Mouse (Mus musculus): Measurements from ENCODE around the gene Rnase11. TPM values are rescaled to one million over a fixed set of nuclear protein-coding genes. Genes with fewer than 3 reads are reported as not detected.
"Not testable (repeated sequence)": the region's sequence is repeated elsewhere in the genome, so short reads cannot be mapped to it uniquely, and the experiment has no call there.

Gene Rnase11
- total RNA-seq, 2 experiments from 2014 or later = not detected

- DNase-seq (ENCODE audit: extremely low spot score in 1 of 2, low spot score in 2 of 2) = no peak
- no peak for TF ChIP-seq CTCF (IDR thresholded peaks at IDR 0.05)
- intact Hi-C loops (cut with DNase I) = no loop called here
- Histone ChIP-seq H3K27ac (no peak overlapping the region), H3K4me3 (no peak overlapping the region)
Measured at GRCm38 (mm10) chr14:51035206-51035605, 14.8 kb downstream of the Rnase11 start.

- intact Hi-C loops (cut with DNase I) = loop anchor here (2.0 kb wide), 1 partner anchor 71 kb away; no protein-coding TSS in a partner anchor
- TF ChIP-seq CTCF (IDR thresholded peaks at IDR 0.05) = no peak
- no peak for DNase-seq (ENCODE audit: extremely low spot score in 1 of 2, low spot score in 2 of 2)
- no peak overlapping the region for H3K27ac ChIP-seq
- no peak overlapping the region for H3K4me3 ChIP-seq
Measured at GRCm38 (mm10) chr14:51027387-51028155, 22.4 kb downstream of the Rnase11 start.

- Histone ChIP-seq H3K4me3 (no peak overlapping the region), H3K27ac (no peak overlapping the region)
- DNase-seq (ENCODE audit: extremely low spot score in 1 of 2, low spot score in 2 of 2) = peak; percentile 60 to 63
- peak; percentile 85 for TF ChIP-seq CTCF (IDR thresholded peaks at IDR 0.05)
- intact Hi-C loops (cut with DNase I) = loop anchor here (1.0 to 2.0 kb wide), 2 partner anchors 37 to 72 kb away; no protein-coding TSS in a partner anchor
Measured at GRCm38 (mm10) chr14:51026391-51027133, 23.4 kb downstream of the Rnase11 start.

GRCm38 (mm10) chr14:51024820-51025219 lies 25.1 kb downstream of the Rnase11 start:
- DNase-seq (ENCODE audit: extremely low spot score in 1 of 2, low spot score in 2 of 2) = no peak
- no peak overlapping the region for H3K4me3 ChIP-seq
- no peak overlapping the region for H3K27ac ChIP-seq
- intact Hi-C loops (cut with DNase I) = no loop called here
- no peak for TF ChIP-seq CTCF (IDR thresholded peaks at IDR 0.05)

- TF ChIP-seq CTCF (IDR thresholded peaks at IDR 0.05) = no peak
- Histone ChIP-seq H3K4me3 (no peak overlapping the region), H3K27ac (no peak overlapping the region)
- DNase-seq (ENCODE audit: extremely low spot score in 1 of 2, low spot score in 2 of 2) = no peak
- intact Hi-C loops (cut with DNase I) = no loop called here
Measured at GRCm38 (mm10) chr14:51023457-51023856, 26.5 kb downstream of the Rnase11 start.

GRCm38 (mm10) chr14:51017256-51017655 lies 32.7 kb downstream of the Rnase11 start:
- no peak overlapping the region for H3K4me3 ChIP-seq
- intact Hi-C loops (cut with DNase I) = no loop called here
- TF ChIP-seq CTCF (IDR thresholded peaks at IDR 0.05) = no peak
- DNase-seq (ENCODE audit: extremely low spot score in 1 of 2, low spot score in 2 of 2) = no peak
- H3K27ac ChIP-seq = no peak overlapping the region

GRCm38 (mm10) chr14:51015780-51016179 lies 34.2 kb downstream of the Rnase11 start:
- intact Hi-C loops (cut with DNase I) = no loop called here
- no peak for DNase-seq (ENCODE audit: extremely low spot score in 1 of 2, low spot score in 2 of 2)
- Histone ChIP-seq H3K4me3 (no peak overlapping the region), H3K27ac (no peak overlapping the region)
- no peak for TF ChIP-seq CTCF (IDR thresholded peaks at IDR 0.05)

- intact Hi-C loops (cut with DNase I); H3K27ac ChIP-seq; DNase-seq (ENCODE audit: extremely low spot score in 1 of 2, low spot score in 2 of 2); H3K4me3 ChIP-seq: not testable (repeated sequence)
Measured at GRCm38 (mm10) chr14:51014724-51015123, 35.2 kb downstream of the Rnase11 start.

GRCm38 (mm10) chr14:51009572-51009971 lies 40.4 kb downstream of the Rnase11 start:
- no peak for TF ChIP-seq CTCF (IDR thresholded peaks at IDR 0.05)
- no peak for DNase-seq (ENCODE audit: extremely low spot score in 1 of 2, low spot score in 2 of 2)
- Histone ChIP-seq H3K27ac (no peak overlapping the region), H3K4me3 (no peak overlapping the region)
- intact Hi-C loops (cut with DNase I) = no loop called here

- no peak for DNase-seq (ENCODE audit: extremely low spot score in 1 of 2, low spot score in 2 of 2)
- peak overlapping the region; percentile 60 for H3K27ac ChIP-seq
- no peak for TF ChIP-seq CTCF (IDR thresholded peaks at IDR 0.05)
- no peak overlapping the region for H3K4me3 ChIP-seq
- intact Hi-C loops (cut with DNase I) = no loop called here
Measured at GRCm38 (mm10) chr14:51008781-51009180, 41.2 kb downstream of the Rnase11 start.

GRCm38 (mm10) chr14:51007914-51008713 lies 41.8 kb downstream of the Rnase11 start:
- Histone ChIP-seq H3K4me3 (no peak overlapping the region), H3K27ac (peak overlapping the region; percentile 60)
- intact Hi-C loops (cut with DNase I) = no loop called here
- TF ChIP-seq CTCF (IDR thresholded peaks at IDR 0.05) = no peak
- peak; percentile 12 to 18 for DNase-seq (ENCODE audit: extremely low spot score in 1 of 2, low spot score in 2 of 2)

Measured in left cerebral cortex, adult 2 months (tissue).